Mouse (Mus musculus) limb, embryonic 12.5 days (tissue): Measurements from ENCODE around the gene Dcbld1. TPM values are rescaled to one million over a fixed set of nuclear protein-coding genes. Genes with fewer than 3 reads are reported as not detected.
"Not testable (repeated sequence)": the region's sequence is repeated elsewhere in the genome, so short reads cannot be mapped to it uniquely, and the experiment has no call there.

ENCODE experiments used
- ATAC-seq: fragments of 200-750 bp; cut with Nextera tagmentation; 2 replicates; pipeline ENCODE4 v1.8.0; 2017; ENCODE audit warnings: low read depth, moderate TSS enrichment; ENCODE audit not compliant: insufficient number of reproducible peaks, insufficient read depth, low FRiP score, low TSS enrichment
- H3K27ac ChIP-seq: fragments of 300-500 bp; sonication (generic); 2 replicates; pipeline ENCODE4 v1.5.1; 2016; ENCODE audit warnings: mild to moderate bottlenecking, moderate library complexity
- H3K27me3 ChIP-seq: fragments of 300-500 bp; sonication (generic); 2 replicates; pipeline ENCODE4 v1.6.1; 2016; ENCODE audit warnings: mild to moderate bottlenecking, moderate library complexity
- H3K36me3 ChIP-seq: fragments of 300-500 bp; sonication (generic); 2 replicates; pipeline ENCODE4 v1.6.1; 2016; ENCODE audit warnings: mild to moderate bottlenecking, moderate library complexity
- H3K4me1 ChIP-seq: fragments of 300-500 bp; sonication (generic); replicated peaks from 2 replicates; pipeline ENCODE4 v1.6.1; 2016
- H3K4me2 ChIP-seq: fragments of 300-500 bp; sonication (generic); 2 replicates; pipeline ENCODE4 v1.6.1; 2016; ENCODE audit warnings: mild to moderate bottlenecking, moderate library complexity
- H3K4me3 ChIP-seq: fragments of 300-500 bp; sonication (generic); replicated peaks from 2 replicates; pipeline ENCODE4 v1.5.1; 2016; ENCODE audit warnings: mild to moderate bottlenecking
- H3K9ac ChIP-seq: fragments of 300-500 bp; sonication (generic); replicated peaks from 2 replicates; pipeline ENCODE4 v1.6.1; 2016; ENCODE audit warnings: mild to moderate bottlenecking, moderate library complexity
- H3K9me3 ChIP-seq: fragments of 300-500 bp; sonication (generic); 2 replicates; pipeline ENCODE4 v1.6.1; 2016; ENCODE audit warnings: mild to moderate bottlenecking, moderate library complexity
- WGBS: fragments of 180-500 bp; shearing (Covaris S2); methylation state at CpG from one replicate; pipeline ENCODE4 v1.1.7; 2016; 5-methylcytosine and 5-hydroxymethylcytosine counted together
- polyA plus RNA-seq: library from polyadenylated mRNA; unstranded; fragments of >200 nt; fragmentation: Nextera tagmentation; extraction: Ambion mirVana; gene quantifications from 2 replicates; pipeline ENCODE4 v1.2.1, GENCODE M21; 2016

Dcbld1 gene
- polyA plus RNA-seq, 1 experiment from 2014 or later: 28.9 TPM

DNA sequence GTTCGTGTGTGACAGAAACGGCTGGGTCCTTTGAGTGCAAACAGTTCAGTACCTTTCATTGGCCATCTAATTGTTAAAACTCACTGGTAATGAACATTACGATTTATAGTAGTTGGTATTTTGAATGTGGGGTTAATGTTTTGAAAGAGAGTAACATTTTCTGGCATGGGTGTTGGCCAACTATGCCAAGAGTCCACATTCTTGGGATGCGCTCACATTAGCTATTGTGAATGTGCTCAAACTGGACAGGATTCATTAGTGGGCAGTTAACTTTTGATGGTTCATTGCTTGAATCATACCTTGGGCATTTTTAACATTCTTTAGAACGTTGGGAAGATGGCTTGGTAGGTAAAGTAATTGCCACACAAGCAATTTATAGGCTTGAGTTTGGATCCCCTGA lies 30.7 kb downstream of the Dcbld1 start:
- WGBS: 89% methylated on average over 5 of the region's 5 CpGs
- ATAC-seq: no peak
- H3K9ac ChIP-seq: no peak overlapping the region
- H3K4me3 ChIP-seq: no peak overlapping the region
- H3K27ac ChIP-seq: no peak overlapping the region
- no peaks in the 10 kb centered on the region for H3K9me3 ChIP-seq
- peaks cover 15% of the 10 kb centered on the region; the same call in 1 of the 2 replicates for H3K36me3 ChIP-seq
- no peaks in the 10 kb centered on the region for H3K27me3 ChIP-seq
- no peaks in the 10 kb centered on the region for H3K4me1 ChIP-seq
- H3K4me2 ChIP-seq: no peak overlapping the region

DNA sequence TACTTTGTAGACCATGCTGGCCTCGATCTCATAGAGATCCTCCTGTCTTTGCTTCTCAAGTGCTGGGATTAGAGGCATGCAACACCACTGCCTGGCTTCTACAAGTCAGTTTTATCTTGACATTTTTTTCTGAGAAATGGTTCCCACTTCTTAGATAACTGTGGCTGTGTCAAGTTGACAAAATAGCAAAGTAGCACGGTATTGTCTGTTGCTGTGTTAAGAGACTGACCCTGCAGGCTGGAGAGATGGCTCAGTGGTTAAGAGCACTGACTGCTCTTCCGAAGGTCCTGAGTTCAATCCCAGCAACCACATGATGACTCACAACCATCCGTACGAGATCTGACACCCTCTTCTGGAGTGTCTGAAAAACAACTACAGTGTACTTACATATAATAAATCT lies 35.5 kb downstream of the Dcbld1 start:
- Histone ChIP-seq H3K4me3 (no peak overlapping the region), H3K36me3 (peaks cover 15% of the 10 kb centered on the region; the same call in 1 of the 2 replicates), H3K4me1 (0 out of 2 replicates have a peak, but pooled peaks cover under 1% of the 10 kb centered on the region), H3K9me3 (no peaks in the 10 kb centered on the region), H3K9ac (no peak overlapping the region), H3K4me2 (no peak overlapping the region), H3K27me3 (no peaks in the 10 kb centered on the region), H3K27ac (no peak overlapping the region)
- ATAC-seq: no peak
- 88% methylated on average over 5 of the region's 5 CpGs for WGBS

DNA sequence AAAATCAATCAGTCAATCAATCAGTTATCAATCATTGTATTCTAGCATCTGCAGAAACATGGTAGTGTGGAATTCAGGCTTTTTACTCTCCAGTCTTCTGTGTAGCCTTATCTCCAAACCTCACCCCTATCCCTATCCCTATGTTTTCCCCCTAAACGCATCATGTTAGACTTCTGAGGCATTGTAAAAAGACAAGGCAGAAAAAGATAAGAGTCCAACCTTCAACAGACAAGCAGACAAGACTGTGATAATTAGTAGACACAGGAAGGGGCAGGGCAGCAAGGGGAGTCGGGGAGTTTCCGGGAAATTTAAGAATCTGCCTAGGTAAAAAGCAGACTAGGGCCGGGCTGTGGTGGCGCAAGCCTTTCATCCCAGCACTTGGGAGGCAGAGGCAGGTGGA lies 38.0 kb downstream of the Dcbld1 start:
- H3K9ac ChIP-seq: no peak overlapping the region
- H3K36me3 ChIP-seq: 0 out of 2 replicates have a peak, but pooled peaks cover under 1% of the 10 kb centered on the region
- H3K4me2 ChIP-seq: no peak overlapping the region
- no peak for ATAC-seq
- WGBS: 90% methylated on average over 5 of the region's 5 CpGs
- H3K4me3 ChIP-seq: no peak overlapping the region
- H3K9me3 ChIP-seq: no peaks in the 10 kb centered on the region
- 0 out of 2 replicates have a peak, but pooled peaks cover 4% of the 10 kb centered on the region for H3K4me1 ChIP-seq
- no peak overlapping the region for H3K27ac ChIP-seq
- no peaks in the 10 kb centered on the region for H3K27me3 ChIP-seq

DNA sequence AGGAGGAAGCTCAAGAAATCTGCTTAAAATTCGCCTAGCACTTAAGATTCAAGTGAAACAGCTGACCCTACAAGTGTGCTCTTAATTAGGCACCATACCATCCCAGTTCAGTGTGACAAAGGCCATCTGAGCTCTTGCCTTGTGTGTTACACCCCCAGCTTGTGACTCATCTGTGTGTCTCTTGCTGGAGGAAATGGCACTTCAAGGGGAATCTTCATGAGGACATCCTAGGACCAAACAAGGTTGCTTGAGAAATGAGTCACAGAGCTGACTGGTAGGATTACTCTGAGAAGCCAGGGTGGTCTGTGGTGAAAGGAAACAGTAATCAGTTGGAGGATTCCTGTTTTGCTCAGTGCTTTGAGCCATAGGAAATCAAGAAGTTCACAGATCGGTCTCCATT lies 39.6 kb downstream of the Dcbld1 start:
- H3K4me3 ChIP-seq: no peak overlapping the region
- H3K9ac ChIP-seq: no peak overlapping the region
- H3K4me2 ChIP-seq: no peak overlapping the region
- no peaks in the 10 kb centered on the region for H3K9me3 ChIP-seq
- no peaks in the 10 kb centered on the region for H3K27me3 ChIP-seq
- 75% methylated on average over 2 of the region's 2 CpGs for WGBS
- ATAC-seq: no peak
- no peaks in the 10 kb centered on the region for H3K36me3 ChIP-seq
- 0 out of 2 replicates have a peak, but pooled peaks cover 5% of the 10 kb centered on the region for H3K4me1 ChIP-seq
- no peak overlapping the region for H3K27ac ChIP-seq

DNA sequence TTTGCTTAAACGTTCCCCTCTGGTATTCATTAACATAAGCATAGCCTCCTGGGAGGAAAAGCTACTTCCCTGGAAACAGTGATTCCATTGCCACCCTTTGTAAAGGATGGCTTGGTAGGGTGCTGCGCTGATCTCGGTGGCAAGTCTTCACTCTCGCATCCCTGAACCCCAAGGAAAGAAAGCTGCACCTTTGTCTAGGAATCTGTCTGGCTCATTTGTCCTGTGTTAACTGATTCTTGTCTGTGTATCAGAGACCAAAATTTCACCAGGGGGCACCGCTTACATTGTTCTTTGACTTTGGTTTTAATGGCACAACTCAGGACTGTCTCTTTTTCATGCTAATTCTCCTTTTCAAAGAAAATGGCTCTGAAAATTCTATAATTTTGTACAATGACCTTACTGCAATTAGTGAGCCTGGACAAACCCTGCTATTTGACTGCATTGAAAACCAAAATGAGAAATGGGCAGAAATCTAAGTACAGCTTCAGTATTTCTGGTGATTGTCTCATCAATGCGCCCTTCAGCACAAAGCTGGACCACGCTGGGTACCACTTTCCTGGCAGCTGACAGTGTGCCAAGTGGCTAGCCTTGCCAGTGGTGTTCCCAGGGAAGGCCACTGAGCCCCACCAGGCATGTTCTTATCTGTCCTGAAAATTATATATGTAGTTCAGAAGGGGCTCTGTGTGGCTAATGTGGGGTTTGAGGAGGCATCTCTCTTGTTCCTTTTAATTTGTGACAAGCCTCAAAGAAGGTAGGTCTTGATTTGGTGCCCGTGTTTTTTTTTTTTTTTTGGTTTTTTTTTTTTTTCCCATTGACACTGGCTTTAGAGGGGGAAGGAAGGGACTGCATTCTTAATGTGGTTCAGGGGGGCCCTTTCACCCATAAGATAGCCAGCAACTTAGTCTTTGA lies 40.8 kb downstream of the Dcbld1 start:
- WGBS: 44% methylated on average over 8 of the region's 8 CpGs

DNA sequence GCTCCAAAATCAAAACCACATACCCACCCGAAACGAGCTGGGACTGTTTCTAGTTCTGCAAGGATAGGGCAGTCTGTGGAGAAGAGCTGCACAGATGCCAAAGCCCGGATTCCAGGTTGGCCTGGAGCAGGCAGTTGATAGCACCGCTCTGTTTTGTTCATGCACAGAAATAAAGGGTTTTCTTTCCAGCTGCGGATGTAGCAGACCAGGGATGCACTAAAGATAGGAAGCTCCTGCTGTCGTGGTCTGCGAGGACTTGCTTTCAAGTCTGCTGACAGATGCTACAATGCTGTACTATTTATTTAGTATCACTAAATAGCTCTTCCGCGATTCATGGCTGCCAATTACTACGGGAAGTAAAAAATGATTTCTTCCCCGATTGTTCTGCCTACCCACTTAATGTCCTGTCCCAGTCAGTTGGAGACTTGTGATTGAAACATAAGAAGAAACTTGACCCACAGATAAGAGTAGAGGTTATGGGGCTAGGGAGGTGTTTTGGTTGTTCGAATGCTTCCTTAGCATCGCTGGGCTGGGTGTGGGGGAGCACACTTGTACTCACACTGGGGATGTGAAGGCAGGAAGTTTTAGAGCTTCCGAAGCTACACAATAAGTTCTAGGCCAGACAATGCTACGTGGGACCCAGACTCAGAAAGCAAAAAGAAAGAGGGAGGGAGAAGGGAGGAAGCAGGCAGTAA lies 41.6 kb downstream of the Dcbld1 start:
- no peak overlapping the region for H3K27ac ChIP-seq
- H3K9me3 ChIP-seq: no peaks in the 10 kb centered on the region
- no peaks in the 10 kb centered on the region for H3K27me3 ChIP-seq
- no peak overlapping the region for H3K9ac ChIP-seq
- 63% methylated on average over 15 of the region's 15 CpGs for WGBS
- no peaks in the 10 kb centered on the region for H3K36me3 ChIP-seq
- no peak for ATAC-seq
- H3K4me1 ChIP-seq: 0 out of 2 replicates have a peak, but pooled peaks cover 11% of the 10 kb centered on the region
- no peak overlapping the region for H3K4me2 ChIP-seq
- H3K4me3 ChIP-seq: no peak overlapping the region

More for the DNA sequence above, 40.8 kb downstream of the Dcbld1 start:
- no peak overlapping the region for H3K4me2 ChIP-seq
- H3K27ac ChIP-seq: no peak overlapping the region
- no peaks in the 10 kb centered on the region for H3K36me3 ChIP-seq
- 0 out of 2 replicates have a peak, but pooled peaks cover 11% of the 10 kb centered on the region for H3K4me1 ChIP-seq
- no peak for ATAC-seq
- H3K4me3 ChIP-seq: no peak overlapping the region
- H3K27me3 ChIP-seq: no peaks in the 10 kb centered on the region
- H3K9ac ChIP-seq: no peak overlapping the region
- no peaks in the 10 kb centered on the region for H3K9me3 ChIP-seq

DNA sequence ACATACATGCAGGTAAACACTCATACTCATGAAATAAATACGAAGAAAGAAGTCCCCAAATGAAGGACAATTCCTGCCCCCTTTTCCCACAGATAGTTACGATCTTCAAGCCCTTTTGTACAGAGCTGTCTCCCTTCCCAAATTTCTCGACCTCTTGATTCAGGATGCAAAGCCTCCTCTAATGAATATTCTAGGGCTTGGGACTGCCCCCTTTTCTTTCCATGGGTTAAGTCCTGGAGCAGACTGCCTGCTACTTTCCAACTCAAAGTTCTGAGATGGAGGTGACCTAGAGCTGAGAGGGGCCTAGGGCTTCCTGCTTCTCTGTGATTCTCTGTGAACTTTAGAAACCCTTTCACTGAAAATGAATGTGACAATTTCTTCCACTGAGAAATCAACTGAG lies 43.2 kb downstream of the Dcbld1 start:
- Histone ChIP-seq H3K36me3 (no peaks in the 10 kb centered on the region), H3K9me3 (no peaks in the 10 kb centered on the region), H3K4me3 (no peak overlapping the region), H3K27me3 (no peaks in the 10 kb centered on the region), H3K4me1 (0 out of 2 replicates have a peak, but pooled peaks cover 11% of the 10 kb centered on the region), H3K9ac (no peak overlapping the region), H3K4me2 (no peak overlapping the region), H3K27ac (no peak overlapping the region)
- 88% methylated on average over 3 of the region's 3 CpGs for WGBS
- no peak for ATAC-seq

DNA sequence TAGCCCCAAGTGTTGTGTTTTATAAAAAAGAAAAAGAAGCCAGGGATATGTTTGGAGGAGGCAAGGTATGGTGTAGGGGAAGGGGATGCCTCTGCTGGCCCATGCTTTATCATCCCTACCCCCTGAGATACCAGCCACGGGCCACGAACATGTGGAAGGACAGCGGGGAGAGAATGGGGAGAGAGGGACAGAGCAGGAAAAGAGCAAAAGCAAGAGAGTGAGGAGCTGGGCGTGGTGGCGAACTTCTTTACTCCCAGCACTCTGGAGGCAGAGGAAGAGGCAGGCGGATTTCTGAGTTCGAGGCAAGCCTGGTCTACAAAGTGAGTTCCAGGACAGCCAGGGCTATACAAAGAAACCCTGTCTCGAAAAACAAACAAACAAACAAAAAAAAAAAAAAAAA lies 44.1 kb downstream of the Dcbld1 start:
- ATAC-seq, H3K9me3 ChIP-seq: not testable (repeated sequence)

DNA sequence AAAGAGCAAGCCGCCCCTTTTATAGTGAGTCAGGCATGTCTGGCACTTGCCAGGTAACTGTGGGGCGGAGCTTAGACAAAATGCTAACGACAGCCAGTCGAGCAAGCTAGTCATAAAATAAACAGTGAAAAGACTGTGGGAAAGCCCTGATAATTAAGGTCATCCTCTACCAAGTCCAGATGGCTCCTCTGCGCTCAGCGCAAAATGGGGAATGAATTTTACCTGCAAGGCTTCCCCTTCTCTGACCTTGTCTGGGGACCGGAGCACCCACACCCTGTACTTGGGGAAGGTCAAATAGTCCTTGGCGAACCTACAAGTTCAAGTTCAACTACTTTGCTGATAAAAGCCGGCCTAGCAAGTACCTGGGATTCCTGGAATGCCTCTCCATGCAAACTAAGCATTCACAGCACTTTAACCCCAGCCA lies 44.6 kb downstream of the Dcbld1 start:
- Histone ChIP-seq H3K4me1 (0 out of 2 replicates have a peak, but pooled peaks cover 11% of the 10 kb centered on the region), H3K27me3 (no peaks in the 10 kb centered on the region), H3K9me3 (no peaks in the 10 kb centered on the region), H3K9ac (no peak overlapping the region), H3K4me2 (no peak overlapping the region), H3K27ac (no peak overlapping the region), H3K36me3 (no peaks in the 10 kb centered on the region), H3K4me3 (no peak overlapping the region)
- no peak for ATAC-seq
- WGBS: 53% methylated on average over 9 of the region's 9 CpGs

More for the DNA sequence above, 44.1 kb downstream of the Dcbld1 start:
- H3K4me1 ChIP-seq: 0 out of 2 replicates have a peak, but pooled peaks cover 11% of the 10 kb centered on the region
- not testable (repeated sequence) for H3K27me3 ChIP-seq, H3K9ac ChIP-seq, H3K36me3 ChIP-seq, H3K4me3 ChIP-seq, H3K4me2 ChIP-seq
- 82% methylated on average over 8 of the region's 8 CpGs for whole genome bisulfite sequencing
- H3K27ac ChIP-seq: 0 out of 2 replicates have a peak overlapping the region, but pooled peaks have one; percentile 37

DNA sequence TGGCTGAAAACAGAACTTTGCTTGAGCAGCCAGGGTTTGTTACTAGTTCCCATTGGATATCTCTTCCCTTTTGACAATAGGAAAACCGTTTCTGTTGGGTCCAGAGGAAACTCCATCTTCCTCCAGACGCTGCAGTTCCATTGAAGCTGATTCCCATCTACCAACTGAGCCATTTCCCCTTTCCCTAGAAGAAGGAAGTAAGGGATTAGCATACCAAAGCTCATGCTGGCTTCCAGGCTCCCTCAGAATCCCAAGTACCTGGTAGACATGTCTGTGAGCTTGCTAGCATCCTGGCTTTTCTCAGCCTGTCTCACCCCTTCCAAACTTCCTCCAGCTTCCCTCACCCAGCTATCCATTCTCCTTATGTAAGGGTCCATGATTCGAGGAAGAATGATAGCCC lies 45.4 kb downstream of the Dcbld1 start:
- no peaks in the 10 kb centered on the region for H3K27me3 ChIP-seq
- H3K4me1 ChIP-seq: 0 out of 2 replicates have a peak, but pooled peaks cover 11% of the 10 kb centered on the region
- no peaks in the 10 kb centered on the region for H3K9me3 ChIP-seq
- WGBS: 53% methylated on average over 3 of the region's 3 CpGs
- no peak overlapping the region for H3K9ac ChIP-seq
- no peak for ATAC-seq
- no peak overlapping the region for H3K4me2 ChIP-seq
- H3K36me3 ChIP-seq: no peaks in the 10 kb centered on the region
- H3K27ac ChIP-seq: no peak overlapping the region
- no peak overlapping the region for H3K4me3 ChIP-seq

DNA sequence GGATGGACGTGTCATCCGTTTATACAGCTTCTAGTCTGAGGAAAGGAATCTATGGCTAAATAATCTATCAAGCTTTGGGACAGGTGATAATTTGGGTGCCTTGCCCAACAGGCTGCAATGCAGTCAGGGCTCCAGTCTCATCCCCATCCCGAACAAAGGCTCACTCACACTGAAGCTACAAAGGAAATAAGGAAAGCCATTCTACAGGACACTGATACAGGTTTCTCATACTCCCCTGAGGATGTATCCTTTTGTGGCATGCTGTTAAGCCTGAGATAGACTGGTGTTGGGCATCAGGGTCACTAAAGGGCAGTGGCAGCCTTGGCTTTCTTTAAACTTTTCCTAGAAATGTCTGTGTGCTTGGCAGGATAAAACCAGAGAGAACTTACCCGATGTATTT lies 46.5 kb downstream of the Dcbld1 start:
- H3K27me3 ChIP-seq: no peaks in the 10 kb centered on the region
- H3K9ac ChIP-seq: no peak overlapping the region
- peaks cover 6% of the 10 kb centered on the region; the same call in 1 of the 2 replicates for H3K36me3 ChIP-seq
- H3K4me1 ChIP-seq: 0 out of 2 replicates have a peak, but pooled peaks cover 7% of the 10 kb centered on the region
- no peak overlapping the region for H3K27ac ChIP-seq
- H3K9me3 ChIP-seq: no peaks in the 10 kb centered on the region
- ATAC-seq: no peak
- H3K4me3 ChIP-seq: no peak overlapping the region
- H3K4me2 ChIP-seq: no peak overlapping the region
- 85% methylated on average over 4 of the region's 4 CpGs for WGBS
